Mouse (Mus musculus) heart, embryonic 12.5 days (tissue): ENCODE results near the gene Tsnax. TPM values are rescaled to one million over a fixed set of nuclear protein-coding genes. Genes with fewer than 3 reads are reported as not detected.

Source experiments
- ATAC-seq: fragments of 200-750 bp; cut with Nextera tagmentation; 2 replicates; pipeline ENCODE4 v1.8.0; 2017; ENCODE audit warnings: moderate TSS enrichment, moderate library complexity; ENCODE audit not compliant: insufficient number of reproducible peaks, low FRiP score
- H3K27ac ChIP-seq: fragments of 300-500 bp; sonication (generic); 2 replicates; pipeline ENCODE4 v1.5.1; 2016; ENCODE audit warnings: mild to moderate bottlenecking, moderate library complexity; ENCODE audit not compliant: poor library complexity, severe bottlenecking
- H3K27me3 ChIP-seq: fragments of 300-500 bp; sonication (generic); replicated peaks from 2 replicates; pipeline ENCODE4 v1.6.1; 2016; ENCODE audit warnings: mild to moderate bottlenecking, moderate library complexity
- H3K36me3 ChIP-seq: fragments of 300-500 bp; sonication (generic); 2 replicates; pipeline ENCODE4 v1.6.1; 2016; ENCODE audit warnings: mild to moderate bottlenecking, moderate library complexity
- H3K4me1 ChIP-seq: fragments of 300-500 bp; sonication (generic); replicated peaks from 2 replicates; pipeline ENCODE4 v1.6.1; 2016; ENCODE audit warnings: mild to moderate bottlenecking
- H3K4me2 ChIP-seq: fragments of 300-500 bp; sonication (generic); 2 replicates; pipeline ENCODE4 v1.6.1; 2016; ENCODE audit warnings: mild to moderate bottlenecking, moderate library complexity
- H3K4me3 ChIP-seq: fragments of 300-500 bp; sonication (generic); 2 replicates; pipeline ENCODE4 v1.5.1; 2016; ENCODE audit warnings: mild to moderate bottlenecking
- H3K9ac ChIP-seq: fragments of 300-500 bp; sonication (generic); 2 replicates; pipeline ENCODE4 v1.6.1; 2016; ENCODE audit warnings: mild to moderate bottlenecking, moderate library complexity
- H3K9me3 ChIP-seq: fragments of 300-500 bp; sonication (generic); replicated peaks from 2 replicates; pipeline ENCODE4 v1.6.1; 2016; ENCODE audit warnings: mild to moderate bottlenecking, moderate library complexity
- WGBS: fragments of 180-500 bp; shearing (Covaris S2); methylation state at CpG from one replicate; pipeline ENCODE4 v1.1.7; 2016; 5-methylcytosine and 5-hydroxymethylcytosine counted together
- microRNA-seq: library from miRNA; unstranded; fragments of <30 nt; microRNA quantifications from one replicate; pipeline ENCODE4, GENCODE M21; 2017
- polyA plus RNA-seq: library from polyadenylated mRNA; unstranded; fragments of >200 nt; fragmentation: Nextera tagmentation; extraction: Ambion mirVana; gene quantifications from 2 replicates; pipeline ENCODE4 v1.2.1, GENCODE M21; 2016

Tsnax gene
- polyA plus RNA-seq, 1 experiment from 2014 or later = 91.8 TPM

DNA sequence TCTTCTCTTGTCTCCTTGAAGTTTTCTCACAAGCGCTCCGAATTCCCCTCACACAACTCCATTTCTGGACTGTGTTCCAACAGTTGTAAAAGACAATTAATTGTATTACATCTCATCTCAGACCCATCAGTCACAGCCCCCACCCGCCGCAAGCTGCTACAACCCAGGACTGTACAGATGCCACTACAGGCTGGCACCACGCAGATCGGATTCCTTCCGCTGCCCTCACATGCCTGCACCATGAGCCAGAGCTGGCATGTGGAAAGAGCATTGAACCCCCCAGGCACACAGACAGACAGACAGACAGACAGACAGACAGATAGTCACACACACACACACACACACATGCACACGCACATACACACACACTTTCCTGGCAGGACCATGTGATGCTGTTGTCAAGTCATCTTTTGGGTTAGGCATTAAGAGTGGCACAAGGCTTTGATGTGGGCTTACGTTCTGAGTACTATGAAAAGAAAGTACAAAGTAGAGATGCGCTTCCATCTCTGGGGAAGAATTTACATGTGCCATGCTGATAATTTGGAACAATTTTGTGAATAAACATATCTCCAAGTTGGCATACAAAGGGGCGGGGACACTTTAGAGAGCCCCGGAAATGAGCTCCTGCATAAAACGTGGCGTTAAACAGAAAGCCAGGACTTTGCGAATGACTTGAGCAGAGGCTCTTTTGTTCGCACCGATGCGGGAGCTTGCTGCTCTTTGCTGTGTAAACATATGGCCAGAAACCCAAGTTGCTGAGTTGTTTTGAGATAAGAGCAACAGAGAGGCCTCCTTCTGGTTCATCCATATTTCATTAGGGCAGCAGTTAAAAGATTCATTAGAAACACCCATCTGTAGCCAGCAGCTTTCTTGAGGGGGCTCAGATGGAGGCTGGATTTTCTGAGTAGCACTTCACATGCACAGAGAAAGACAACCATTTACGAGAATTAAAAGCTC is 67.9 kb downstream of the Tsnax start:
- no peak for ATAC-seq
- no peak overlapping the region for H3K4me2 ChIP-seq
- H3K36me3 ChIP-seq = no peaks in the 10 kb centered on the region
- H3K9ac ChIP-seq = no peak overlapping the region
- 71% methylated on average over 19 of the region's 19 CpGs for WGBS
- H3K27ac ChIP-seq = no peak overlapping the region
- no peaks in the 10 kb centered on the region for H3K27me3 ChIP-seq
- H3K4me1 ChIP-seq = peaks cover 54% of the 10 kb centered on the region
- no peak overlapping the region for H3K4me3 ChIP-seq
- no peaks in the 10 kb centered on the region for H3K9me3 ChIP-seq

DNA sequence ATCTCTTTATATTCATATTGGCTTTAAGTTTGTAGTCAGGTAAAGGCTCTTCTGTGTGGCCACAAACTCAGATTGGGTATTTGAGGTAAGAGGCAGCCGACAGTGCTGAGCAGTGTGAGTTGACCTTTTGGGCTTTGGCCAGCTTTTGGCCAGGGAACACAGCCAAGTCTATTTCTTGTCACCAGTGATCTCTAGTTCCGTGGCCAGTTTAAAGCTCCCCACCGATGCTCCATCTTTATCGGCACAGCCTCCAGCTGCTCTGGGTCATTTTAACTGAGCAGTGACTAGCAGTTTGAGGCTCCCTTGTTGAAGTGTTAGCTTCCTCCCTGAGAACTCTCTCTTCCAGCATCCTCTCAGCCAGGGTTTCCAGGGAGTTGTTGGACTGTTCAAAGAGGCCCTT is 70.9 kb downstream of the Tsnax start:
- 26% methylated on average over 4 of the region's 4 CpGs for WGBS
- H3K4me1 ChIP-seq = peaks cover 28% of the 10 kb centered on the region
- H3K36me3 ChIP-seq = no peaks in the 10 kb centered on the region
- no peak overlapping the region for H3K4me3 ChIP-seq
- H3K27me3 ChIP-seq = no peaks in the 10 kb centered on the region
- no peak overlapping the region for H3K4me2 ChIP-seq
- no peaks in the 10 kb centered on the region for H3K9me3 ChIP-seq
- H3K27ac ChIP-seq = peak overlapping the region; percentile 91
- no peak for ATAC-seq
- no peak overlapping the region for H3K9ac ChIP-seq

Small RNA genes lying within 50 kb of the gene (microRNA-seq; reads per million reads assigned to microRNA genes)
- not detected for gene Gm22197

Other genes with a start within 250 kb of the Tsnax start
- gene Trim67, start 219.9 kb upstream of the Tsnax start, polyA plus RNA-seq = 0.24 and 0.33 TPM in 2 replicates
- 109 and 116 TPM in 2 replicates for gene Gnpat, start 150.0 kb upstream of the Tsnax start, polyA plus RNA-seq
- 57.1 and 59.4 TPM in 2 replicates for gene 2810004N23Rik, start 149.9 kb upstream of the Tsnax start, polyA plus RNA-seq
- 10.1 and 10.3 TPM in 2 replicates for gene Exoc8, start 115.3 kb upstream of the Tsnax start, polyA plus RNA-seq
- gene Sprtn, start 115.1 kb upstream of the Tsnax start, polyA plus RNA-seq = 10.4 and 10.9 TPM in 2 replicates
- 16.5 and 18.6 TPM in 2 replicates for gene Egln1, start 63.7 kb upstream of the Tsnax start, polyA plus RNA-seq
- gene Disc1, start 41.2 kb downstream of the Tsnax start, polyA plus RNA-seq = 2.3 and 2.5 TPM in 2 replicates